Mouse (Mus musculus) small intestine, adult 2 months (tissue): ENCODE results near the gene Fcer2a.

ENCODE experiments used
- CTCF ChIP-seq: fragments of 200-500 bp; IDR thresholded peaks from 2 replicates; pipeline ENCODE4 v1.5.1; 2012; ENCODE audit warnings: low read depth, mild to moderate bottlenecking, control low read depth, inconsistent platforms, low read length, moderate library complexity, mixed read lengths; ENCODE audit not compliant: insufficient replicate concordance, insufficient read length; ENCODE audit errors: extremely low read depth
- POLR2A ChIP-seq: fragments of 200-500 bp; IDR thresholded peaks from 2 replicates; pipeline ENCODE4 v1.6.1; 2012; ENCODE audit warnings: low read depth, mild to moderate bottlenecking, control low read depth, inconsistent platforms, low read length, moderate library complexity

- no peak for TF ChIP-seq POLR2A
- no peak for TF ChIP-seq CTCF
Measured at GRCm38 (mm10) chr8:3683408-3684176, 10.4 kb downstream of the Fcer2a start.
